Mouse (Mus musculus) urinary bladder, adult 18-20 months (tissue): ENCODE measurements around the gene Slc6a4.
A peak's percentile ranks its signal among the peaks of the same experiment; 100 is the strongest.
"Not testable (repeated sequence)": the region's sequence is repeated elsewhere in the genome, so short reads cannot be mapped to it uniquely, and the experiment has no call there.

Source experiments
- DNase-seq, 2 experiments: peaks; one replicate each; pipeline ENCODE4 v3.0.0; 2022; ENCODE audit warnings: low spot score in 2 of 2, mixed read lengths in 2 of 2

Slc6a4 gene

DNA sequence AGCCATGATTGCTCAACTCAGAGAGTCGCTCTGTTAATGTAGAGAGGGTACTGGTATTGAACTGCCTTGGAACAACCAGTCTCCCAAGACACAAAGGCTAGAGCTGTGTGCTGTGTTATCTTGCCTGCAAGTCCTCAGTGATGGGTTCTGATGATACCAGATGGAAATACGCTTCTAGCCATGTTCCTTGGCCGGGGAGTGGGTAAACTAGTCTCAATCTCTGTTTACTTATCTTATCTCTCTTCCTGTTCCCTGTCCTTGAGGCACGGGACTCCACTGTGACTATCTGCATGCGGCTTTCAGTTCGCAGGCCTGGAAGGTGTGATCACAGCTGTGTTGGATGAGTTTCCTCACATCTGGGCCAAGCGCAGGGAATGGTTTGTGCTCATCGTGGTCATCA lies 21.1 kb downstream of the Slc6a4 start:
- DNase-seq: no peak

- DNase-seq: no peak
These were observed 23.5 kb downstream of the Slc6a4 start for GRCm38 (mm10) chr11:77021749-77022396.

DNA sequence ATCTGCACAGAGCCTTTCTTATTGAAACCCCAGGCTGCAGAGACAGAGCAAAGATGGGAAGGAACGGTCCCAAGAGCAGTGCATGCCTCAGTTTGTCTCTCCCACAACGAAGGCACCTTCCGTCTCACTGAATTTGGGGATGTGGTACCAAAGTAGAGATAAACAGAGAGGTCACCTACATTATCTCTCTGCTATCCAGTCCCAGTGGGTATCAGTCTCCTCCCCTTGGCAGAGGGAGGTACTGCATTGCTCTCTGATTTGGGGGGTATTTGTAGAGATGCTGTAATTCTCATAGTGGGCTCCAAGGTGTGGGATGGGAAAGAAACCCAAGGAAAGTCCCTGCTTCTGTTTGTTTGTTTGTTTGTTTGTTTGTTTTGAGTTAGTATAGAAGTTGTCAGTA lies 28.2 kb downstream of the Slc6a4 start:
- DNase-seq: no peak

DNA sequence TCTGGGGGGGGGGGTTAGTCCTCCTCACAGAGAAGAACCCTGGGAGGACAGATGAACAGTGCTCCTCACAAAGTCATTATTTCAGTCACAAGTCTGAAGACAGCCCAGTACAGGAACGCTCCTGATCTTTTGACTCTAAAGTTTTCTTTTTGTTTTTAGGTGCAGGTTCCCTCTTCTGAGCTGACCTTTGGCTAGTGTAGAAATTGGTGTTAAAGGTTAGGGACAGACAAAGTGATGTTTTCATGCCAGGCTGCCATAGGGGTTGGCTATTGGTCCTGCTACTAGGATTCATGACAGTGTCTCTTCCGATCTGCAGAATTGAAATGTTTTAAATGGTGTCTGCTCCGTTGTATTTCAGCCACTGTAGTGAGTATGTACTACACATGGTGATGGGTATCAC lies 29.8 kb downstream of the Slc6a4 start:
- DNase-seq: no peak

DNA sequence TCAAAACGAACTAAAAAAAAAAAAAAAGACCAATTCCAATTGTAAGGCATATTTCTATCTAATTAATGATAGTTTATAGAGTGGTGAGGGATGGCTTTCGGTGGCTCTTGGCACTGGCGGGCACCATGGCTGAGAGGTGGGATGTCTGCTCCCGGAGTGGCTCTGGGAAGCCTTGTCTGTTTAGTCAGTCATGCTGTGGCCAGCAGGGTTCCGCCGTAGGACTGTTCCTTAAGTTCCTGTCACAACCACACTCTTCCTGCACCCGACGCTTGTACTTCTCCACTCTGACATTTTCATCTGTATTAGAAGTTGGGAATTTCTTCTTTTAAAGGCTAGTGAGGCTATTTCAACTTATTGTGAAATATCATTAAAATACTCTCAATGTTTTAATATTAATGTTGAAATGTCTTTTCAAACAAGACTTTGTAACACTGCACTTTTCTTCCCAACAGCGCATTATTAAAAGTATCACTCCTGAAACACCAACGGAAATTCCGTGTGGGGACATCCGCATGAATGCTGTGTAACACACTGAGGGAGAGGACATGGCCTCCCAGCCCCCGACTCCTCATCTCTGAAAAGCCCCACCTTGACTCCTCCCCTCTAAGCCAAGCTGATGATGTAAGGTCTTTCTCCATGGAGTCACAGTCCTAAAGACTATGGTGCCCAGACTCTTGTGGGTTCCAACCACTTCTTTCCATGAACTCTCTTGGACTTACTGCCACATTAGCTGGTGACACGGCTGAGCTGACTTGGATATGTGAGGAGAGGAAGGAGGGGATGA lies 32.9 kb downstream of the Slc6a4 start:
- no peak for DNase-seq

- no peak for DNase-seq
These were observed 43.5 kb downstream of the Slc6a4 start for GRCm38 (mm10) chr11:77041891-77042290.

DNA sequence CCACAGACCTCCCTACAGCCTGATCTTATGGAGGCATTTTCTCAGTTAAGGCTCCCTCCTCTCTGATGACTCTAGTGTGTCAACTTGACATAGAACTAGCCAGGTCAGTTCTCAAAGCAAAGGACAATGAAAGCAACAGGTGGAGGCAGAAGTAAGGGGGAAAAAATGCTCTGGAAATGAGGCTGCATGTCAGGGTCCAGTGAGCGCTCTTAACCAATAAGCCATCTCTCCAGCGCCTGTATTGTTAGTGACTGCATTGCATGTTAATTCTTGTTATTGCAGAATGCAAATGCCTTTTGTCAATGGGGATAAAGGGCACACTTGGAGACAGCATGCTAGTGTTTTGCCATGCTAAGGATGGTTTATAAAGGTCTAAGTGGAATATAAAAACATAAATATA lies 44.4 kb downstream of the Slc6a4 start:
- no peak for DNase-seq

DNA sequence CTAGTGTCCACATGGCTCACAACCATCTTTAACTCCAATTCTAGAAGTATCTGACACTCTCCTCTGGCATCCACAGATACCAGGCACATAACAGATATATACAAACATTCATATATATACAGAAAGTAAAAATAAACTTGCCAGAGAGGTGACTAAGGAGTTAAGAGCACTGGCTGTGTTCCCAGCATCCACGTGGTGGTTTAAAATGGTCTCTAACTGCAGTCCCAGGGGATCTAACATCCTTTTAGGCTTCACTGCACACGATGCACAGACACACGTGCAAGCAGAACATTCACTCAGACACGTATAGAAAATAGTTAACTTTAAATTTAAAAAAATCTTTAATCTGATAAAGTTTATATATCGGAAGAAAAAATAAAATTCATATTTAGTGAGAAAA lies 63.5 kb downstream of the Slc6a4 start:
- DNase-seq: no peak

- no peak for DNase-seq
These were observed 65.0 kb downstream of the Slc6a4 start for GRCm38 (mm10) chr11:77063406-77063805.

GRCm38 (mm10) chr11:77068825-77069224 lies 70.4 kb downstream of the Slc6a4 start:
- DNase-seq: no peak

- DNase-seq: no peak
These were observed 72.3 kb downstream of the Slc6a4 start for GRCm38 (mm10) chr11:77070721-77071120.

GRCm38 (mm10) chr11:77077331-77077730 lies 78.9 kb downstream of the Slc6a4 start:
- not testable (repeated sequence) for DNase-seq

DNA sequence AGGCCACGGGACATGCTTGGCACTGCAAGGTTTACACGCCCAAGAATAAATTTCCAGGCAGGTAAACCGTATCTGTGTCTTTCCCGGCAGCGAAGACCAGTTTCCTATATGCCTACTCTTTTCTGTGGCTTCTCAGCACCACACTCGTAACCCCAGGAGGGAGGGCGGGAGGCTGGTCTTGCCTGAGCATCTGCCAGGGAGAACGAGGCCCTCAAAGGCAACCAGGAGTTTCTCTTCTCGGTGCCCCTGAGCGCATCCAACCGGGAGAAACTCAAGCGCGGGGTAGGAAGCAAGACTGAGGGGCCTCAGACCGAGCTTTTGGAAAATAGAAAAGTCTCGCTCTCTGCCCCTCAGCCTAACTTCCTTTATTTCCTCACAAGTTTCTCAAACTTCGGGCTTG lies 79.4 kb downstream of the Slc6a4 start:
- DNase-seq: no peak

GRCm38 (mm10) chr11:77078273-77079134 lies 80.1 kb downstream of the Slc6a4 start, which contains the start of gene Nsrp1:
Nsrp1 (minus strand) TSS chr11:77078435.
- DNase-seq: peak; percentile 79 to 89

DNA sequence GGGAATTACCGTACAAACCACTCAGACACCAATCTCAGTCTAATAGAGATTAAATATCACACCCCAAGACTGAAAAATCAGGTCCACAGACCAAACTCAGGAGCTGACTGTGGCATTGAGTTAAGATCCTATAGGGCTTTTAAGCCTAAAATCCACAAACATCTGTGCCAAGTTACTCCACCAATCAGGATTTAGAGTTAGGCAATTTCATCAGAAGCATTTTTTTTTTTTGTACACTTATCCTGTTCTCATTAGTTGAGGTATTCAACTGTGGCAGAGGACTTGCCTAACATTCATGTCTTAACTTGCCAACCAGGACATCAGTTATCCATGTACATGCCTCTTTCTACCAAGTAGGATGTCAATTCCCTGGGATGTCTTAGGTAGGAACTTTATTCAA lies 81.0 kb downstream of the Slc6a4 start:
- DNase-seq: no peak
